Mouse (Mus musculus): Measurements from ENCODE around the gene Wipi2. TPM values are rescaled to one million over a fixed set of nuclear protein-coding genes. Genes with fewer than 3 reads are reported as not detected.

Wipi2 gene
- polyA plus RNA-seq, 1 experiment = 73.3 TPM

- no peak for TF ChIP-seq POLR2A (IDR thresholded peaks at IDR 0.05; ENCODE audit: borderline replicate concordance, insufficient read depth, low read length)
- TF ChIP-seq CTCF (IDR thresholded peaks at IDR 0.05; ENCODE audit: borderline replicate concordance, insufficient read depth, low read depth, low read length) = no peak
- Histone ChIP-seq H3K27ac (ENCODE audit: insufficient read depth, low read length) (no peak overlapping the region), H3K4me1 (ENCODE audit: control insufficient read depth, insufficient read depth, low read length) (no peaks in the 10 kb centered on the region; the same call in 1 of the 2 replicates), H3K4me3 (replicated peaks; ENCODE audit: insufficient read depth, low read depth, low read length) (no peak overlapping the region), H3K27me3 (ENCODE audit: control insufficient read depth, insufficient read depth, low read length) (no peaks in the 10 kb centered on the region)
- no peak for DNase-seq
- 81% methylated on average over 4 of the region's 4 CpGs for WGBS
These were observed 11.9 kb upstream of the Wipi2 start for GRCm38 (mm10) chr5:142615638-142616037.

- TF ChIP-seq POLR2A (IDR thresholded peaks at IDR 0.05; ENCODE audit: borderline replicate concordance, insufficient read depth, low read length) = no peak
- no peak for TF ChIP-seq CTCF (IDR thresholded peaks at IDR 0.05; ENCODE audit: borderline replicate concordance, insufficient read depth, low read depth, low read length)
- no peak overlapping the region for H3K4me3 ChIP-seq (replicated peaks; ENCODE audit: insufficient read depth, low read depth, low read length)
- no peak overlapping the region for H3K27ac ChIP-seq (ENCODE audit: insufficient read depth, low read length)
- H3K27me3 ChIP-seq (ENCODE audit: control insufficient read depth, insufficient read depth, low read length) = no peaks in the 10 kb centered on the region
- no peak for DNase-seq
- WGBS = 69% methylated on average over 6 of the region's 6 CpGs
- no peaks in the 10 kb centered on the region; the same call in 1 of the 2 replicates for H3K4me1 ChIP-seq (ENCODE audit: control insufficient read depth, insufficient read depth, low read length)
These were observed 11.2 kb upstream of the Wipi2 start for GRCm38 (mm10) chr5:142616326-142616725.

GRCm38 (mm10) chr5:142619866-142620265 is 7.6 kb upstream of the Wipi2 start:
- no peak overlapping the region for H3K4me3 ChIP-seq (replicated peaks; ENCODE audit: insufficient read depth, low read depth, low read length)
- TF ChIP-seq CTCF (IDR thresholded peaks at IDR 0.05; ENCODE audit: borderline replicate concordance, insufficient read depth, low read depth, low read length) = peak; percentile 95
- TF ChIP-seq POLR2A (IDR thresholded peaks at IDR 0.05; ENCODE audit: borderline replicate concordance, insufficient read depth, low read length) = no peak
- no peaks in the 10 kb centered on the region for H3K4me1 ChIP-seq (ENCODE audit: control insufficient read depth, insufficient read depth, low read length)
- no peak overlapping the region for H3K27ac ChIP-seq (ENCODE audit: insufficient read depth, low read length)
- peak; percentile 57 to 70 for DNase-seq
- WGBS = 7% methylated on average over 5 of the region's 5 CpGs
- no peaks in the 10 kb centered on the region for H3K27me3 ChIP-seq (ENCODE audit: control insufficient read depth, insufficient read depth, low read length)

GRCm38 (mm10) chr5:142621421-142621820 is 6.1 kb upstream of the Wipi2 start:
- 68% methylated on average over 2 of the region's 2 CpGs for WGBS
- no peak overlapping the region for H3K4me3 ChIP-seq (replicated peaks; ENCODE audit: insufficient read depth, low read depth, low read length)
- TF ChIP-seq CTCF (IDR thresholded peaks at IDR 0.05; ENCODE audit: borderline replicate concordance, insufficient read depth, low read depth, low read length) = no peak
- no peak for TF ChIP-seq POLR2A (IDR thresholded peaks at IDR 0.05; ENCODE audit: borderline replicate concordance, insufficient read depth, low read length)

GRCm38 (mm10) chr5:142622134-142622533 is 5.4 kb upstream of the Wipi2 start:
- no peak for DNase-seq
- WGBS = 93% methylated on average over 1 of the region's 1 CpGs
- Histone ChIP-seq H3K27me3 (ENCODE audit: control insufficient read depth, insufficient read depth, low read length) (no peaks in the 10 kb centered on the region), H3K4me1 (ENCODE audit: control insufficient read depth, insufficient read depth, low read length) (no peaks in the 10 kb centered on the region), H3K4me3 (replicated peaks; ENCODE audit: insufficient read depth, low read depth, low read length) (no peak overlapping the region), H3K27ac (ENCODE audit: insufficient read depth, low read length) (no peak overlapping the region)
- TF ChIP-seq POLR2A (IDR thresholded peaks at IDR 0.05; ENCODE audit: borderline replicate concordance, insufficient read depth, low read length) = no peak
- no peak for TF ChIP-seq CTCF (IDR thresholded peaks at IDR 0.05; ENCODE audit: borderline replicate concordance, insufficient read depth, low read depth, low read length)

More at GRCm38 (mm10) chr5:142621421-142621820, 6.1 kb upstream of the Wipi2 start:
- DNase-seq = no peak
- H3K4me1 ChIP-seq (ENCODE audit: control insufficient read depth, insufficient read depth, low read length) = no peaks in the 10 kb centered on the region
- no peaks in the 10 kb centered on the region for H3K27me3 ChIP-seq (ENCODE audit: control insufficient read depth, insufficient read depth, low read length)
- H3K27ac ChIP-seq (ENCODE audit: insufficient read depth, low read length) = no peak overlapping the region

GRCm38 (mm10) chr5:142623080-142623479 is 4.4 kb upstream of the Wipi2 start:
- no peaks in the 10 kb centered on the region for H3K4me1 ChIP-seq (ENCODE audit: control insufficient read depth, insufficient read depth, low read length)
- no peak for DNase-seq
- H3K4me3 ChIP-seq (replicated peaks; ENCODE audit: insufficient read depth, low read depth, low read length) = no peak overlapping the region
- no peaks in the 10 kb centered on the region for H3K27me3 ChIP-seq (ENCODE audit: control insufficient read depth, insufficient read depth, low read length)
- H3K27ac ChIP-seq (ENCODE audit: insufficient read depth, low read length) = no peak overlapping the region
- TF ChIP-seq POLR2A (IDR thresholded peaks at IDR 0.05; ENCODE audit: borderline replicate concordance, insufficient read depth, low read length) = no peak
- TF ChIP-seq CTCF (IDR thresholded peaks at IDR 0.05; ENCODE audit: borderline replicate concordance, insufficient read depth, low read depth, low read length) = no peak
- WGBS = 87% methylated on average over 7 of the region's 7 CpGs

GRCm38 (mm10) chr5:142628726-142629662 is 1.5 kb downstream of the Wipi2 start:
- Histone ChIP-seq H3K27me3 (ENCODE audit: control insufficient read depth, insufficient read depth, low read length) (no peaks in the 10 kb centered on the region), H3K27ac (ENCODE audit: insufficient read depth, low read length) (peak overlapping the region; percentile 10; the same call in 1 of the 2 replicates), H3K4me1 (ENCODE audit: control insufficient read depth, insufficient read depth, low read length) (0 out of 2 replicates have a peak, but pooled peaks cover 3% of the 10 kb centered on the region), H3K4me3 (replicated peaks; ENCODE audit: insufficient read depth, low read depth, low read length) (peak overlapping the region; percentile 90)
- WGBS = 1% methylated on average over 69 of the region's 69 CpGs
- TF ChIP-seq CTCF (IDR thresholded peaks at IDR 0.05; ENCODE audit: borderline replicate concordance, insufficient read depth, low read depth, low read length) (no peak), POLR2A (IDR thresholded peaks at IDR 0.05; ENCODE audit: borderline replicate concordance, insufficient read depth, low read length) (peak; percentile 91)
- peak; percentile 97 to 98 for DNase-seq

GRCm38 (mm10) chr5:142629663-142630025 is 2.1 kb downstream of the Wipi2 start:
- DNase-seq = no peak
- no peak for TF ChIP-seq POLR2A (IDR thresholded peaks at IDR 0.05; ENCODE audit: borderline replicate concordance, insufficient read depth, low read length)
- TF ChIP-seq CTCF (IDR thresholded peaks at IDR 0.05; ENCODE audit: borderline replicate concordance, insufficient read depth, low read depth, low read length) = no peak

More at GRCm38 (mm10) chr5:142629663-142630025, 2.1 kb downstream of the Wipi2 start:
- no peaks in the 10 kb centered on the region for H3K27me3 ChIP-seq (ENCODE audit: control insufficient read depth, insufficient read depth, low read length)
- WGBS = 2% methylated on average over 38 of the region's 41 CpGs
- no peak overlapping the region for H3K27ac ChIP-seq (ENCODE audit: insufficient read depth, low read length)
- peak overlapping the region; percentile 90 for H3K4me3 ChIP-seq (replicated peaks; ENCODE audit: insufficient read depth, low read depth, low read length)
- H3K4me1 ChIP-seq (ENCODE audit: control insufficient read depth, insufficient read depth, low read length) = 0 out of 2 replicates have a peak, but pooled peaks cover 3% of the 10 kb centered on the region

Data from cerebellum, adult 2 months (tissue).